Mouse (Mus musculus): ENCODE results near the gene Hoxa5.

DNA sequence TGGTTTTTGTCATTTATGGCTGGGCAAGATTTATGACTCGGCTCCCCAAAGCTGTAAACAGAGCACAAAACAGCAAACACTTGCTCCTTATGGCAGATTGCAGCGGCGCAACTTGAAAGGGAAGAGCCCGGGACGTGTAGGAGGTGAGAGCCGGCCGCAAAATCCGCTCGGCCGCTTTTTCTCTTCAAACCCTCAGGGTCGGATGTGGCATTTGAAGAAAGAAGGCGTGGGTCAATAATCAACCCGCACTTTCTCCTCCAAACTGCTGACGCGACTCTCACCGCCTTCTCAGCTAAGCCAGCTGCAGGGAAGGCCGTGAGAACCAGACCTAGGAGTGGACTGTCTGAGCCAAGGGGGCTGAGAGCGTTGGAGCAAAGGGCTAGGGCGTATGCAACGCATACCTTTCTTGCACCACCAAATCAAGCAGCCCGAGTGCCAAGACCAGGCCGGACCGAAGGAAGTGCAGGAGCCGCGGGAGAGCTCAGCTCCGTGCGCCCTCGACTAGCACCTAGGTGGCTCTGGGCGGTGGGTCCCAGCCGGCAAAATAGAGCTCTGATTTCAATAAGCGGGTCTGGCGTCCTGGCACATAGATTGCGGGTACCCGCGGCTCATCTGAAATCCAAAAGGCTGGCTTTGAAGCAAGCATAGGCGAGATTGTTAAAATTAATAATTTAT lies 27.2 kb downstream of the Hoxa5 start, which contains the start of gene 5730596B20Rik:
- TF ChIP-seq POLR2A (IDR thresholded peaks at IDR 0.05; ENCODE audit: control insufficient read depth, low read depth, low read length) = no peak
- no peak for TF ChIP-seq CTCF (IDR thresholded peaks at IDR 0.05; ENCODE audit: control insufficient read depth, insufficient read depth, insufficient replicate concordance, low read depth, low read length)

Measured in testis, adult 2 months (tissue).